Mouse (Mus musculus): Measurements from ENCODE around the gene 2900011O08Rik.

Gene 2900011O08Rik

GRCm38 (mm10) chr16:14004726-14005125 is 18.3 kb downstream of the 2900011O08Rik start:
- no peak for DNase-seq (ENCODE audit: low read depth, low spot score)

- DNase-seq (ENCODE audit: low read depth, low spot score) = no peak
Measured at GRCm38 (mm10) chr16:14005266-14005665, 18.9 kb downstream of the 2900011O08Rik start.

- no peak for DNase-seq (ENCODE audit: low read depth, low spot score)
Measured at GRCm38 (mm10) chr16:14008081-14008480, 21.7 kb downstream of the 2900011O08Rik start.

DNA sequence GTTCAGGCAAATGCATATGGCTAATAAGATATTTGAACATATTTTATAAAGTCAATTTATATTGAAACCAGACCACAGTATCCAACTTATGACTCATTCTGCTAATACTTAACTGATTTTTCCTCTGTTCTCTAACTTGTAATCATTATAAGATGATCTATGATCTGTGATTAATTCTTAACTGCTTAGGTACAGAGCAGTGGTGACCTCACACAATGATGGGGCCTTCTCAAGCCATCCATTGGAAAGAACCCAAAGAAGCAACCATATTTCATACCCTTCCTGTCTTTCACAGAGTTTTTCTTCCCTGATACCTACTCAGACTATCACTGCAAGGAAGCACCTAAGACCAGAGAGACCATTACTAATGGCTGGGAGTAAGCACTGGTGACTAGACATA is 22.3 kb downstream of the 2900011O08Rik start:
- DNase-seq (ENCODE audit: low read depth, low spot score) = no peak

- DNase-seq (ENCODE audit: low read depth, low spot score) = no peak
Measured at GRCm38 (mm10) chr16:14009966-14010365, 23.6 kb downstream of the 2900011O08Rik start.

DNA sequence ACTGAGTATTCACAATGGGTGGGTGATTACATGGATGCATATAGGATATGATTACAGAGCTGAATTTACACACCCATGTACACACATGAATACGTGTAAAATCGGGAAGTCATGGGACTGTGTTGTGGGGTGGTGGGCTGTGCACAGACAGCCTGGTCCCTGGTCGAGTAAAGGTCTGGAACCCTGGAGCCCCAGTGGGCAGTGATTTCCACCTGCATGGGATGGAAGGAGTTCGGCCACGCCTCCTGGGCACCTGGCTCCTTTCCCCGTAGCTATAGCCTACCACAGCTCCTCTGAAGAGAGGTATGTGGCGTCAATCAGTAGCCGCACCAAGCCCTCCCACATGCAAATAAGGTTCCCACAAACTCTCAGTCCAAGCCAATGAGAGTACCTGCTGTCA is 30.9 kb downstream of the 2900011O08Rik start:
- no peak for DNase-seq (ENCODE audit: low read depth, low spot score)

GRCm38 (mm10) chr16:14021166-14021822 is 34.9 kb downstream of the 2900011O08Rik start:
- DNase-seq (ENCODE audit: low read depth, low spot score) = no peak

DNA sequence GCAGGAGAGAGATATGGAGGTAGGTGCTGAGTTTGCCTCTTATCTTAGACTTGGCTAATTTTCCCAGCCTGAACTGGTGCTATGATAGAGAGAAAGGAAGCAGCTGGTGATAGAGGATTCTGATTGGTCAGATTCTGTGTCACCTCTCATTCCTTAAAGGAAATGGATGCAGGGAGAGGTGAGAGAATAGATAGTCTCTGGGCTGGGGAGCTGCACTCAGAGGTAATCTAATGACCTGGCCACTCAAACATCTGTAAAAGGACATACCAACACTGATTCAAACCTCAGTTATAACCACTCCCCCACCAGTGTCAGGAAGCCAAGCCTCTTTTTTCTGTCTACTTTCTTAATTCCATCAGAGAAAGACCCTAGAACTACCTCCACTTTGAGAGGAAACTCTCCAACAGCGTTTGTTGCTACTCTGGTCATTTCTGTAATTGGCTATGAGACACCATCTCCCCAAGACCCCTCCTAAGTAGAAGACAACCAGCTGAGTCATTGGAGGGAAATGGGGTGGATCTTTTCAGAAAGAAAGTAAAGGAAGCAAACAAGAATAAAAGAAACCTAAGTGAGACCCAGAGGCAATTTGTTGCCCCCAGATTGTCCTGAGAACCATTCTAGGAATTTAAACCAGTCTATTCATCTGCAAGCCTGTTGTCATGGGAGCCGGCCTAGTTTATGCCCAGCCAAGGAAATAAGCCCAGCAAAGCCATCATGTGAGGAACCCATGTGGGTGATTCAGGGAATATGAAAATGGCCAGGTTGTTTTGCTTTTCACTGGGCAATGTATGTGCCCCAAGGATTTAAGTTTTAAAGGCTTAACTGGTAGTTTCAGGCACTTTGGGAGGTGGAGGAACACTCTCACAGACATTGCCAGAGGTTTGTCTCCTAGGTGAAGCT is 38.9 kb downstream of the 2900011O08Rik start:
- DNase-seq (ENCODE audit: low read depth, low spot score) = no peak

DNA sequence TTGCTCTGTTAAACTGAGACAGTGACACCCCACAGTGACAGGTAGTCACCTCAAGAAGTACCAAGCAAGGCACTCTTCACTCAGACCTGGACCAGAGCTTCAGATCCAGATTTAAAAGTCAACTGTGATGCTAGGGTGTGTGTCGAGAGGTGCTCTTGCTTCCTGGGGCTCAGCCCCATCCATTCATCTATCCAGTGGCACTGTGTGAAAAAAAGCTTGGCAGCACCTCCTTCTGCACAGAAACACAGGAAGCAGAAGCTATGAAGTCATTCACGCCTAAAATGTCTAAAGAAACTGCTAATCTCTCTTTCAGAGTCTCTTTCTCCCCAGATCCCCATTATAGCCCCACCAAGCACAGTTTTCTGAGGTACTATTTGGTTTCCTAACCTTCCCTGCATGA is 42.7 kb downstream of the 2900011O08Rik start:
- no peak for DNase-seq (ENCODE audit: low read depth, low spot score)

DNA sequence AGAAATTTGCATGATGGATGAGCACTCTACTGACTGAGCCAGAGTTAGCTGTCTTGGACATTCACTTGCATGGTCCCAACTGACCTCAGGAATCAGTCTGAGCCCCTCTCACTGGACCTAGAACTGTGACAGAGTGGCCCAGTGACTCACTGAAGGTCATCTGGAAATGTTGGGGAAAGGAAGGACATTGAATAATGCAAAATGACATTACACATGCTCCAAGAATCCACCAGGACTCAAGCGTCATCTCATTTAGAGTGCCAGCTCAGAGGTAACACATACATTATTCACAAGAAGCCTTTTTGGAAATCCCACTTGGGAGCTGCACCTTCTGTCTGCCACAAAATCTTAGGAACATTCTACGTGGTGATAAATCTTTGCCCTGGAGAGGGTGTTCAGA is 43.4 kb downstream of the 2900011O08Rik start:
- no peak for DNase-seq (ENCODE audit: low read depth, low spot score)

DNA sequence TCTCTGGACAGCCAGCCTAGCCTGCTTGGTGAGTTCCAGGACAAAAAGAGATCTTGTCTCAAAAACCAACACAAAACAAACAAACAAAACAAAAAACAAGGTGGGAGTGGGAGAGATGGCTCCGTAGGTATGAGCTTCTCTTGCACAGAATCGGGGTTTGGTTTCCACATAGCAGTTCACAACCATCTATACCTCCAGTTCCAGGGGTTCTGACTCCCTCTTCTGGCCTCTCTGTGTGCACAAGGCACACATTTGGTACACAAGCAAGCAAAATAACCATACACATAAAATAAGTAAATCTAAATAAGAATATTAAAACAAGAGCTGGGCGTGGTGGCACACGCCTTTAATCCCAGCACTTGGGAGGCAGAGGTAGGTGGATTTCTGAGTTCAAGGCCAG is 44.2 kb downstream of the 2900011O08Rik start:
- no peak for DNase-seq (ENCODE audit: low read depth, low spot score)

DNA sequence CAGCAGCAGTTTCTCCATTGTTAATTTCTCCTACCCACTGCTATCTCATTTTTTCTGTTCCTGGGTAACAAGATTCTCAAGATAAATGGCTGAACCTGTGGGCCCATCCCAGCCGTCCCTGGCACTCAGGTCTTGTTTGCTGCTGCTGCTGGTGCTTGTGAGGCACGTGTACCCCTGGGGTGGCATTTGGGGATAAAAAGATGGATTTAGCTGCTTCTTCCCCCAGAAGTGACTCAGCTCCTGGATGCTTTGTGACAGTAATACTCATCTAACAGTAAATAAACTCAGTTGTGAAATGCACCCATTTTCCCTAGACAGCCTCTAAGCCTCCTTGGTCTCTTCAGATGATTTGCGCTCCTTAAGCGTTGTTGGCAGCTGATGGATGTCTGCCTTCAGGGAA is 46.7 kb downstream of the 2900011O08Rik start:
- no peak for DNase-seq (ENCODE audit: low read depth, low spot score)

GRCm38 (mm10) chr16:14042421-14042820 is 56.0 kb downstream of the 2900011O08Rik start:
- no peak for DNase-seq (ENCODE audit: low read depth, low spot score)

DNA sequence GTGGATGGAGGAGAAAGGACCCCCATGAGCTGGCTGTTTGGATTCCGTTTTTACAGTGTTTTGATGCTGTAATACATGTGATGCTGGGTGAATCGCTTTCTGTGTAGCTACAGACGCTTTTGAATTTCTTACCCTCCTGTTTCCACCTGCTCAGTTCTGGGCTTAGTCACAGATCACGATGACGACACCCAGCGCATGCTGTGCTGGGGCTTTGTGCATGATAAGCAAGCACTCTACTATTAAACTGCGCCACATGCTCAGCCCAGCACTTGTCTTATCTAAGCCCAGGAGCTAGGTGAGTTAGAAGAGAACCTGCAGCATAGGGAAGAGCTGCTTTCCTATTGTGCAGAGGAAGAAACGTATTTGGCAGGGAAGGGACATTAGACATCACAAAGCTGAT is 58.3 kb downstream of the 2900011O08Rik start:
- DNase-seq (ENCODE audit: low read depth, low spot score) = no peak

DNA sequence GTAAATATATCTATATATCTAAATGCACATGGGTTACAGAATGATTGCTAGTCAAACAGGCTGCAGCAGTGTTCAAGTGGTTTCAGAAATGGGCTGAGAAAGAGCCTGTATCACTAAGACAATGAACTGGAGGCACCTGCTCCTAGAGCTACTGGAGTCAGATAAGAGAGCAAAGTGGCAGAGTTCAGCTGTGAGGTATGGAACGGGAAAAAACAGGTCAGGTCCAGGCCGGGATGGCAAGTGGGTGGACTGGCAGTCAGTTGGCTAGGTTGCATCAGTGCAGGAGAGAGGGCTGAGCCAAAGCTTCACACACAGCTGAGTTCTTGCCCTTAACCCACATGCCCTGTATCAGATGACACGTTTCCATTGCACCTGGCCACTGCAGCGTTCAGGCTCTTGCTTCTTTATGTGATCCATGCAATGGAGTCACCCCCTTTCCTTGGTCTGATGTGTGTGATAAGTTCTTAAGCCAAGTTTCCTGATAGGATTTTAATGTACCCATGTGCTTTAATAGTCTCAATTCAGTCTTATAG is 59.9 kb downstream of the 2900011O08Rik start:
- DNase-seq (ENCODE audit: low read depth, low spot score) = no peak

GRCm38 (mm10) chr16:14052221-14052620 is 65.8 kb downstream of the 2900011O08Rik start:
- no peak for DNase-seq (ENCODE audit: low read depth, low spot score)

GRCm38 (mm10) chr16:14053116-14053515 is 66.7 kb downstream of the 2900011O08Rik start:
- no peak for DNase-seq (ENCODE audit: low read depth, low spot score)

- DNase-seq (ENCODE audit: low read depth, low spot score) = no peak
Measured at GRCm38 (mm10) chr16:14055271-14055670, 68.9 kb downstream of the 2900011O08Rik start.

DNA sequence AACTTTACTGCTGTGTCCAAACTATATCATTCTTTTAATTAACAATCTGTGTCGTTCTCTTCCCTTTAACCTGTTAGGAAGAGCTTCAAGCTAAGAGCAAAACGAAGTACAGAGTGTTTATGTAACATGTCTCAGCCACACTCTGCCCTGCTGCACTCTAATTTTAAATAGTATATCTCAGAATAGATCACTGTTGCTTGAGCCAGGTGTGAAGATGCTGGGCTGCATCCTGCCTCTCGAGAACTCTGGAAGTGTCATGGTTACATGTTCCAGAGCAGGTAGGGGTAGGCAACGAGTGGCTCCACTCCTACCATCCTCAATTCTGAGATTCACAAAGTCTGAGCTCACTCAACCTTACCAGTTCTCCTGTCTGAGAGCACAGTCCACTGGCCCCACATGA is 70.3 kb downstream of the 2900011O08Rik start:
- DNase-seq (ENCODE audit: low read depth, low spot score) = no peak

DNA sequence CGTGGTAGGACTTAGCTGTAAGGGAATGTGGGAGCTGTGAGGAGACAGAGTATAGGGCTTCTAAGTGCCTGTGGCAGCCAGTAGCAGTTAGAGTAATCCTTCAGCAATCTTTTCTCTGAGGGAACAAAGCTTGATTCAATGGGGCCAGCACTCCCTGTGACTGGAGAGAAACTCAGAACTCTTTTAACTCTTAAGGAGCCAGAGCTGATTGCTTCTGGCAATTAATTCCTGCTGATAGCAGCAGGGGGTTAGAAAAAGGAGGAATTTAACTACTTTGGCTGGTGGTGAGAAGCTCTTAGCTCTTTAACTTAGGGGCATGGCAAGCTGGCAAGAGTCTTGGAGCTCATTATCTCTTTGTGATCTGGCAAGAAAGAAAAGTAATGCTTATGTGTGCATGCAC is 72.1 kb downstream of the 2900011O08Rik start:
- no peak for DNase-seq (ENCODE audit: low read depth, low spot score)

DNA sequence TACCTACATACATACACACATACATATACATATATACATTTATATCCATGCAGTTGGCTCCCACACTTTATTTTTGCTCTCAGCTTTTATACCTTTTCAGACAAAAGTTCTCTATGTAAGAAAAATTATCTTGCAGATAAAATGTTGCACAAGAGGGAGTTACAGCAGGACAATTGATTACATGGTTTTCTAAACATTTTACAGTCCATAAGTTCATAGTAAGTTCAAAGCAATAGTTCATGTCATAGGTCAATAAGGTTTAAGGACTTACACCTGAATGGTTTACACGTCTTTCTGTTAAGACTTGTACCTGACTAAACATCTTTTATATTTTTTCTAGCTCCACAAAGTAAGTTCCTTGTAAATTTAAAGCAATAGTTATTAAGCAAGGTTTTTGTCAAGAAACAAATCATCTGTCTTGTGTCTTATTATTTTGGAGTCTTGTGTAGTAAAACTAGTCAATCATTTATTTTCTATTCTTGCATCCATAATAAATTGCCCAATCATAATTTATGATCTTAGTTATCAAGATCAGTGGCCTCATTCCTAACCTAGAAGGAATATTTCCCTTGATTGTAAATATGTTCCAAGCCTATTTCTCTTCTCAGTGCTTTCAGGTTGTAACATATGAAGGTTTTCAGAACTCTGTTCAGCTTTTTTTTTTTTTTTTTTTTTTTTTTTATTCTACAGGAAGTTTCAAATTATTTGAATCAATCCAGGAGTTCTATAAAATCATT is 72.9 kb downstream of the 2900011O08Rik start:
- DNase-seq (ENCODE audit: low read depth, low spot score) = no peak

DNA sequence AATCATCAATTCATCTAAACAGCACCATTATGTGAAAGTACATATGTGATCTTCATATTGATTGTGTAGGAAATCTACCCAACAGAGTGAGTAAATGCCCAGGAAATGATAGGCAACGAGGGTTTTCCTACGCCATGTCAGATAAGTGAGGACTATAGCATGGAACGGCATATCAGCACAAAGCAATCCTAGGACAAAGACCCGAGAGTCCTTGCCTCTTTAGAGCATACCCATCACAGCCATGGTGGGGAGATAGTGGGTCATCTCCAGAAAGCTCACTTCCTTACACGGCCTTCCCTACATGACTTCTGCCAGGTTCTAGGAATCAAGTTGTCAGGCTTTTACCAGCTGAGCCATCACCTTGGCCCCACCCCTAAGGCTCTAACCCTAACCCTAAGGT is 73.5 kb downstream of the 2900011O08Rik start:
- DNase-seq (ENCODE audit: low read depth, low spot score) = no peak
